Mouse (Mus musculus) liver, adult 2 months (tissue): Measurements from ENCODE around the gene Thbd.

Experiments used
- CTCF ChIP-seq: fragments of 200-500 bp; IDR thresholded peaks from 2 replicates; pipeline ENCODE4 v1.5.1; 2011; ENCODE audit warnings: low read depth, low read length, control low read depth
- POLR2A ChIP-seq: fragments of 200-500 bp; IDR thresholded peaks from 2 replicates; pipeline ENCODE4 v1.6.1; 2011; ENCODE audit warnings: low read length, control low read depth; ENCODE audit not compliant: insufficient read depth; ENCODE audit errors: extremely low read depth

DNA sequence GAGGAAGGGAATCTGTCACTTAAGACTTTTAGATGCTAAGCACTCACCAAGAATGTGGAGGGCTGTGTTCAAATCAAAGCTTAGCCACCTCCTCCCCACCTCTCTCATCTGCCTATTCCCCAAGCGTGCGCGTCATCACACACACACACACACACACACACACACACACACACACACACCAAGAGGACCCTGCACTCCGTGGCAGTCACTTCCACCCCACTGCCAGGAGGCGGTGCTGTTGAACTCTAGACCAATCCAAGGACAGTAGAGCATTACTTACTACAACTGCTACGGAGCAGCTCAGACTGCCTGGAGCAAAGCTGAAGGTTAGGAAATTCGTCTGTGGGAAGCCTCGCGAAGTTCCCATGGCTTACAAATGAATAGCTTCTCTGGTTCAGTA, 1.2 kb upstream of the Thbd start:
- TF ChIP-seq CTCF (peak; percentile 92), POLR2A (no peak)
